Mouse (Mus musculus) layer of hippocampus, adult 9-10 months (tissue): Measurements from ENCODE around the gene Cul9.

Source experiments
- DNase-seq: peaks from one replicate; pipeline ENCODE4 v3.0.0; 2022; ENCODE audit warnings: low spot score

The Cul9 gene

DNA sequence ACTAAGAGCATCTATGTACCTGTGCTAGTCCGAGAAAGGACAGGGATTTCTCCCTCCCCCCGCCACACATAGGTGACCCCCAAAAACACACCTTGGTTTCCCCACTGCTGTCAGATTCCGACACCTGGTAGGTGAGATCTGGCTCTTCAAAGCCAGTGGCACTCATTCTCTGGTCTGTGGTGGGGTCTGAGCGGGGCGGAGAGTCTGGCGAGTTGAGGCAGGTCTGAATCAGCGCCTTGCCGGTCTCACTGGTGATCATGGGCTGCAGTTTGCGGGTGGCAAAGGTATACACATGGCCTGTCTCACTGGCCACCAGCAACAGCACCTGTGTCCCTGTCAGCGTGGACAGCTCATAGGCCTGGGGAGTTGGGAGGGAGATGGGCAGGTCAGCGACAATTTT lies 7.3 kb upstream of the Cul9 start:
- DNase-seq, result no peak

- peak; percentile 88 for DNase-seq
Observed at GRCm38 (mm10) chr17:46552841-46553423, 6.7 kb upstream of the Cul9 start.

- DNase-seq, result no peak
Observed at GRCm38 (mm10) chr17:46552151-46552550, 6.0 kb upstream of the Cul9 start.

DNA sequence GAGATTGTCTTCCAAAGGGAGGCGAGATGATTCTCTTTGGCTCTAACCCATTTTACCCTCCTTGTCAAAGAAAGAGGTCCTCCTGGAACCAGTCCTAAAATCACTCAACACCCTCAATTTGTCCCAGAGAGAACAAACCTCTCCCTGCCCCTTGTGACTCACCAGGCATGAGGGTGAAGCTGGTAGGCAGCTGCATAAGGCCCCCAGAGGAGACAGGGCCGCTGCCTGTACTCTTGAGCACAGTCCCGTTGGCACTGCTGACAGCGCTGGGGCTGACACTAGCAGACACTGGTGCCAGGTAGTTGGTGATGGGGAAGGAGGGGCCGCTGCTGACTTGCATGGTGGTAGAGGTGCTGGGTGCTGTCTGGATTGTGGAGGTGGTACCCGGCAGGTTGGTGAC lies 5.2 kb upstream of the Cul9 start:
- no peak for DNase-seq

- DNase-seq, result no peak
Observed at GRCm38 (mm10) chr17:46550904-46551303, 4.7 kb upstream of the Cul9 start.

- no peak for DNase-seq
Observed at GRCm38 (mm10) chr17:46549642-46550041, 3.5 kb upstream of the Cul9 start.

- no peak for DNase-seq
Observed at GRCm38 (mm10) chr17:46549193-46549592, 3.0 kb upstream of the Cul9 start.

GRCm38 (mm10) chr17:46548741-46549140 lies 2.6 kb upstream of the Cul9 start:
- DNase-seq, result no peak

DNA sequence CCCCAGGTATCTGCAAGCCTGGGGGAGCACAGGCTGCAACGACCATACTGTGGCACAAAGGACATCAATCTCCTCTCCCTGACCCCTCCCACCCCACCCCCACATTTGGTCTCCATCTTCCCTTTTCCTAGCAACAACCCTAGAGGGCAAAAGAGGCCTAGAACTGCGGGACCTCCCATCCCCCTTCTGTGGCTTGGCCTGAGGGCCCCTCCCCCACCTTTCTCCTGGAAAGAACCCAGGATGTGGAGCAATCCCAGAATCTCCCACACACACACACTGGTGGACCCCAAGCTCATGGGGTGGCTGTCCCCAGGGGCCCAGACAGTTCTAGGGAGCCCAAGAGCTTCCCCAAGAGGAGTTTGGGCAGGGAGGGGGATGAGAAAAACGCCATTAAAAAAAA lies 1.7 kb upstream of the Cul9 start:
- no peak for DNase-seq

DNA sequence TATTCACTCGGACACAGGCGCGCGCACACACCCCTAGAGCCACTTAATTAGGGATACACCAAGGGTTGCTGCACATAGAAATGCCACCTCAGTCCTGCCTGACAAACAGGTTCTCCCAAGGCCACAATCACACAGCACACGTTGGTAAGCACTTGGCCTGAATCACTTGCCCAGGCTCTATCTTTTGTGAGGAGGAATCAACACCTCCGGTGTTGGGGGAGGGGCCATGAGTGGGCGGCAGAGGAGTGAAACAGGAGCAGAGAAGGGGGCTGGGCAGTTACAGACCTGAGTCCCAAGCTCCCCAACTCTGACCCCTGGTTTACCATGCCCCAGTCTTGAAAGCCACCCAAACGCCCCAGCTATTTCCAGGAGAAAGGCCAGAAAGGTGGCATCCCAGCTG lies 807 bp upstream of the Cul9 start:
- no peak for DNase-seq

DNA sequence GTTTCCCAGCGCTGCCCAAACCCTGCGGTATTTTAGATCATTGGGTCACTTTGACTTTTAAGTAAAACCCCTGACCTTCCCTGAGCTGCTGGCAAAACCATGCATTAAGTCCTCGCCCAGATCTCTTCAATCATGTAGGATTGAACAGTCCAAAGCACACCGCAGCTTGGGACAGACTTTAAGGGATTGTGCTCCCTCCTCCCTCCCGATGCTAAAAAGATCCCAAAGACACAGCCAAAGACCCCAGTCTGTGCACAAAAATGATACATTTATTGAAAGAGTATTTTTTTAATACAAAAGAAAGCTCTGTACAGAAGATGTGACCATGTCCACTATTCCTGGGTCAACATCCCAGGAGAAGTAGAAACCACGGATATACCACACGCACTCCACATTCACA lies 403 bp upstream of the Cul9 start:
- DNase-seq, result no peak

GRCm38 (mm10) chr17:46543661-46544060 lies 2.5 kb downstream of the Cul9 start:
- no peak for DNase-seq

DNA sequence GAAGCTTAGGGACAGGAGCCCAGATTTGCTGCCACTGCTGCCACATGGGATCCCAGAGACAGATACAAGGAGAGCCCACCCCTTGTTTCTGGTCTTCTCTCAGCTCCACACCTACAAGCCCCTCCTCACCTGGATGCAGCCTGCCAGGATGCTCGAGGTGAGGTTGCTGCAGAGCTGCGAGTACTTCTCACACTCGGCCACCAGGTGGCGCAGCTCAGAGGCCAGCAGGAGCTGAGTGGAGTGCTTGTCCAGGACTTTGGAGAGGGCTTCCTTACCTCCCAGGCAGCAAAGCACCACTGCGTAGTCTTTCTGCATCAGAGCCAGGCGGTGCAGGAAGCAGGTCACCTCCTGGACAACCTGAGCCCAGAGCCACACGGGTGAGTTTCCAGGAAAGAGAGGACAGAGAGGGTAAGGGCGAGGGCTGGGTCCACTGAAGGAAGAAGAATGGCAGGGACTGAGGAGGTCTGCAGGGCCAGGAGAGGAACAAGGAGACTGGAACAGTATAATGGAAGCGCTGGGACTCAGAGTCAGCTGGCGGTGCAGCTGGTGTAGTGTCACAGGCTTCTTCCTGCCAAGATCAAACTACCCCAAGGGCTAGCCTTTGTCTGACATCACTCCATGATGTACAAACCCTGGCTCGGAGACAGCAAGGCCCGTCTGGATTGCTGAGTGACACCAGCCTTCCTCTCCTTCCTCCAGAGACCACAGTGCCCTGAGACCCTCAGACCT lies 20.4 kb downstream of the Cul9 start:
- no peak for DNase-seq

DNA sequence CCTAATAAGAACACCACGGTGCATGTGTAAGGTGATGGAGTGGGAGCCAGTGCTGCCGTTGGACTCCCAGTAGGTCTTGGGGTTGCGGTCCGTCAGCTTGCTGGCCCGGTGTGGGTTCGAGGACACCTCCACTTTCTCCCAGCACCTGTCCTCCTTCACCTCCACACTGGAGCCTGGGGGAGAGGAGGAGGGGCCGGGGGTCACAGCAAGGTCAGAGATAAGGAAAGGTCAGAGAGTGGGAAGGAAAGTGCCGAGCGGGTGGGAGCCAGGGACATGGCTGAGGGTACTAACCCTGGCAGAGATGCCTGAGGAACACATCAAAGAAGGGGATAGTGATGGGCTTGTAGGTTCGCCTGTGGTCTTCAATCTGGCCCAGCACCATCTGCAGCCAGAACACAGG lies 21.1 kb downstream of the Cul9 start:
- DNase-seq, result no peak

DNA sequence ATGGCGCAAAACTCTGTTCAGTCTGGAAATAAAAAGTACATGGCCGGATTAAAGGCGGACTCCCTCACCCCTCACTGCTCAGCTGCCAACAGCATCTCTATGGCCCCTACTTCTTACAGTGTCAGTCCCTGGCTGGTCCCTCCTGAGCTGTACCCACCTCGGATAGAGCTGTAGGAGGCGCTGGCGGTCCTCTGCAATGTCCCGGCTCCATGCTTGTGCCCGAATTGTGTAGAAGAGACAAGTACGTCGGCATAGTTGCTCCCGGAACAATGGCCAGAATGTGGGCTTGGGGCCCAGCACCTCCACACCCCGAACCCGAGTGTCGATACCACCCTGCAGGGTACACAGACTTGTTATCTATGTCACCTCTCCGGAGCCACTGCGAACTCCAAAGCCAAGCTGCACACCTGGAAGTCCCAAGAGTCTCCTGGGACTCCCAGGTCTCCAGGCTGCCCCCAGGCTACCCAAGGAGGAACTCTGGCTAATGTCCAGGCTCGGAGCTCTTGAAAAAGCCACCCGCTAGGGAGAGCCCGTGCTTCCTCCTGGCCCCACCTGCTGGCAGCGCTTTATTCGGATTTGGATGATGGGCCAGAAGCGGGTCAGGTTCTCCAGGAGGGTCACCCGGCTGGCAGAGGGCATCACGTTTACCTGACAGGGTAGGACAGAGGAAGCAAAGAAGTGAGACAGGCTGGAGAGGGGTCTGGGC lies 24.1 kb downstream of the Cul9 start:
- no peak for DNase-seq

- no peak for DNase-seq
Observed at GRCm38 (mm10) chr17:46521174-46521573, 25.0 kb downstream of the Cul9 start.

DNA sequence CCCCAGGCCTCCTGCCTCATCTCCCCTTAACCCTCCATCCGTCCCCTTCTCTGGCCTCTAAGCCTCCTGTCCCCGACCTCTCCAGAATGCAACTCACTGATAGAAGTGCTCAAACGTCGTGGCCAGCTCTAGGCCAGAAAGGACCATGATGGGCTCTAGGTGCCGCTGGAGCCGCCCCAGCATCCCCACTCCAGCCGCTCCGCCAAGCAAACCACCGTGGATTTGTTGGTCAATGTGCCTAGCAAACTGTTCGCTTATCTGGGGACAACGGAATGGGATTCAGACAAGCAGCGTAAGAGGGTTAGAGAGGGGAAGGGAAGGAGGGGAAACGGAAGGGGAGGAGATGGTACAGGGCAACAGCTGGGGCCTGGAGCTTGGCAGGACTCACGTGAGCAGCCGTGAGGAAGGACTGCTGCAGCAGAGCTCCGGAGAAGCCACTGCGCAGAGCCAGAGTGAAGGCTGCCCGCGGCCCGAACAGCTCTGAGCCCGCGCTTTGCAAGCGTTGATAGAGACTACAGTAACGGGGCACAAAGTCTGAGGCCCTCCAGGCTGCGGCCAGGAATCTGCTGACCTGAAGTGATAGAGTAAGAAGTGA lies 25.7 kb downstream of the Cul9 start:
- DNase-seq, result no peak

- DNase-seq, result no peak
Observed at GRCm38 (mm10) chr17:46519971-46520370, 26.2 kb downstream of the Cul9 start.

- no peak for DNase-seq
Observed at GRCm38 (mm10) chr17:46513329-46513728, 32.9 kb downstream of the Cul9 start.

- DNase-seq, result no peak
Observed at GRCm38 (mm10) chr17:46511059-46511710, 35.0 kb downstream of the Cul9 start.

GRCm38 (mm10) chr17:46505617-46506016 lies 40.6 kb downstream of the Cul9 start:
- DNase-seq, result no peak

DNA sequence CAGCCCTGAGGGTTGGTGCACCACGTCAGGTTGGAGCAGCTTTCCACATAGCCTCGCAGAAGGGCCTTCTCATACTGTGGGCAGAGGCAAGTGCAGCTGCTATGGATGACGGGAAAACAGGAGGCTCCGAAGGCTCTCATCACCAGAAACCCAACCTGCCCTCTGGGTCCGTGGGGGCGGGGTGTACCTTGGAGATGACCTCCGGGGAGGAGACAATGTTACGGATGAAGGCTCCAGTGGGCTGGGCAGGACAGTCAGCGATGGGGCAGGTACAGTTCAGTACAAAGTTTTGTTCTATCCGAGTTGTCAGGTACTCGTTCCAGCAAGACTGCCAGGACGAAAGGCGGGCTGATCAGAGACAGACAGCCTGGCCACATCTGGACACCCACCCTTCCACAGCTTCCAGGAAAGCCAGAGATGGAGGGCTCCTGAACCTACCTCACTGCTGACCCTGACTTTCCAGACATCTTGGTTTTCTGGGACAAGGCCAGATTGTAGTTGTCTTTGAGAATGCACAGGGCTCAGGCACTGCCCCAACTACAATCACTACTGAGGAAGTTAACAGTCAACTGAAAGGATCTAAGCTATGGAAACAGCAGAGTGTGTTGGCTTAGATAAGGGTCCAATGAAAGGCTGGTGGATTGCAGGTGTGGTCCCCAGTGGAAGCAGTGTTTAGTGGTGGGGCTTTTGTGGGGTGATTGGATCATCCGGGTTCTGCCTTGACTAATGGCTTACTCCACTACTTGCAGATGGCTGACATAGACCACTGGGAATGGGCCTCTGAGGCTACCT lies 42.1 kb downstream of the Cul9 start:
- no peak for DNase-seq
